Mouse (Mus musculus): ENCODE measurements at regions not wholly inside any gene's neighbourhood (a gene's known extent, or its start where the extent isn't known, plus 50 kb on each side); places are given as distances from the start of the nearest gene placed in this dataset.
"Not testable (repeated sequence)": the region's sequence is repeated elsewhere in the genome, so short reads cannot be mapped to it uniquely, and the experiment has no call there.

DNA sequence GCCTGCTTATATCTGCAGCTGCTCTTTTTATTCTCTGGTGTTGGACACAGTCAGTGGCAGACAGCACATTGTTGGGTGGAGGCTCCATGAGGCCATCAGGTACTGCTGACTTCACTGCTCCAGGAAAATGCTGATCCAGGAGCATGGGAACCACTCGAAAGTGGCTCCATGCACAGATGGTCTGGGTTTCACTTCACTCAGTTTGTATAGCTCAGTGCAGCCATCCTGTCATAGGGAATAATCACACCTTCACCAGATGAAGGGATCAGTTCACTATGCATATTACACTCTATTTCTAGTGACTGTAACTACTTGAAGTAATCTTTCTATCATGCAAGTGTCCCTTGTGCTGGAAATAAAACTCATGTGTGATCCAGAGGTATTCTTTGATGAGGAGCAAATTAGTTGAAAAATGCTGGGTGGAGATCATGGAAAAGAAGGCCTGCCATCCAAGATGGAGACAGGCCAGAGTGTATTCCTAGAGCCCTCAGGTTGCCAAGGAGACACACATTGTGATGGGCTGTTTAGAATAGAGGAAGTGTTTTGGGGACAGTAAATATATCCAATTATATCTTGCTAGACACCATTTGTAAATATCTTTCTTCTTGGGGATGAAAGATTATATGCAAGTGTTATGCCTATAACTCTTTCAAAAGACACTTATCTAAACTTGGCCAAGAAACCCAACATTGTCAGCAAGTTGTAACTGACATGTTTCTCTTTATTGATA is 103.7 kb upstream of the Arhgap42 start:
- Histone ChIP-seq H3K4me3 (ENCODE audit: insufficient read depth, low read depth, low read length) (no peak overlapping the region), H3K4me1 (ENCODE audit: control insufficient read depth, insufficient read depth, low read length) (no peaks in the 10 kb centered on the region), H3K36me3 (ENCODE audit: control insufficient read depth, insufficient read depth, low read length) (no peaks in the 10 kb centered on the region), H3K27me3 (replicated peaks; ENCODE audit: control insufficient read depth, insufficient read depth, low read length) (no peaks in the 10 kb centered on the region), H3K27ac (ENCODE audit: insufficient read depth, low read depth, low read length) (no peak overlapping the region)
- 67% methylated on average over 1 of the region's 1 CpGs for WGBS
- TF ChIP-seq POLR2A (IDR thresholded peaks at IDR 0.05; ENCODE audit: low read depth, low read length), result no peak
- no peak for TF ChIP-seq CTCF (conservative IDR thresholded peaks at IDR 0.05; ENCODE audit: insufficient read depth, insufficient read length, low read depth, low read length)
- DNase-seq, result no peak

DNA sequence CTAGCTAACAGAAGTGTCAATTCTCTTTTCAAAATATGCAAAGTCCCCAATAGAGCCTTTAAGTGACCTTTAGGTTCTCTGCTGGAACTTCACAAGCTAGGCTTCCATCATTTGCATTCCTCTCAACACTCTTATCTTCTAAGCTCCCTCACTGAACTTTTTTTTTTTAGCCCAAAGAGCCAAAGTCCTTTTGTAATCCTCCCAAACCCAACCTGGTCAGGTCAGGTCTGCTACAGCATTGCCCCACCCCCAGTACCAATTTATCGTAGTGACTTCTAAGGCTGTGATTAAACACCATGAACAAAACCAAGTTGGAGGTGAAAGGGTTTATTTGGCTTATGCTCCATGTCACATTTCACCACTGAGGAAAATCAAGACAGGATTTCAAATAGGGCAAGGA is 79.7 kb upstream of the Arhgap42 start:
- Histone ChIP-seq H3K27ac (ENCODE audit: insufficient read depth, low read depth, low read length) (no peak overlapping the region), H3K36me3 (ENCODE audit: control insufficient read depth, insufficient read depth, low read length) (no peaks in the 10 kb centered on the region), H3K27me3 (replicated peaks; ENCODE audit: control insufficient read depth, insufficient read depth, low read length) (no peaks in the 10 kb centered on the region), H3K4me3 (ENCODE audit: insufficient read depth, low read depth, low read length) (no peak overlapping the region), H3K4me1 (ENCODE audit: control insufficient read depth, insufficient read depth, low read length) (no peaks in the 10 kb centered on the region)
- 62% methylated on average over 1 of the region's 1 CpGs for WGBS
- TF ChIP-seq POLR2A (IDR thresholded peaks at IDR 0.05; ENCODE audit: low read depth, low read length) (no peak), CTCF (conservative IDR thresholded peaks at IDR 0.05; ENCODE audit: insufficient read depth, insufficient read length, low read depth, low read length) (no peak)
- no peak for DNase-seq

- Histone ChIP-seq H3K36me3 (ENCODE audit: control insufficient read depth, insufficient read depth, low read length) (no peaks in the 10 kb centered on the region), H3K4me3 (ENCODE audit: insufficient read depth, low read depth, low read length) (no peak overlapping the region), H3K4me1 (ENCODE audit: control insufficient read depth, insufficient read depth, low read length) (no peaks in the 10 kb centered on the region), H3K27ac (ENCODE audit: insufficient read depth, low read depth, low read length) (no peak overlapping the region), H3K27me3 (replicated peaks; ENCODE audit: control insufficient read depth, insufficient read depth, low read length) (no peaks in the 10 kb centered on the region)
- no peak for DNase-seq
- WGBS, result 85% methylated on average over 4 of the region's 4 CpGs
- TF ChIP-seq POLR2A (IDR thresholded peaks at IDR 0.05; ENCODE audit: low read depth, low read length), result no peak
- no peak for TF ChIP-seq CTCF (conservative IDR thresholded peaks at IDR 0.05; ENCODE audit: insufficient read depth, insufficient read length, low read depth, low read length)
Measured at GRCm38 (mm10) chr9:9316021-9316420, 77.1 kb upstream of the Arhgap42 start.

DNA sequence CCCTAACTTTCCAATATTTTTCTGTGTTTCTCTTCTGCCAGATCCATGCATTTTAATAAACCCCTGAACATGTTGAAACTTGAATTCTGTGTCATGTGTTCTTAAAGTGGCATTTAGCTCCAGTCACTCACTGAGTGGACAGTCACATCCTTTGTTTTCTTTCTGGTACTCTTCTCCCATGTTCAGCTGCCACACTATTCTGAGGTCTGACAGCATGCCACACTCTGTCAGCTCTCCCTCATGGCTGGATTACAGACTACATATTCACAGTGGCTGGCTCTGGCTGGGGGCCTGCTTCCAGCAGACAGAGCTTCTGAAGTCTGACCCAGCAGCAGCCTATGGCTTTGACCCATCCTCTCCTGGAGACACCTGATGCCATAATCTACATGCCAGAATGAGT is 73.4 kb upstream of the Arhgap42 start:
- H3K27me3 ChIP-seq (replicated peaks; ENCODE audit: control insufficient read depth, insufficient read depth, low read length), result no peaks in the 10 kb centered on the region
- TF ChIP-seq CTCF (conservative IDR thresholded peaks at IDR 0.05; ENCODE audit: insufficient read depth, insufficient read length, low read depth, low read length) (no peak), POLR2A (IDR thresholded peaks at IDR 0.05; ENCODE audit: low read depth, low read length) (no peak)
- no peak for DNase-seq
- H3K36me3 ChIP-seq (ENCODE audit: control insufficient read depth, insufficient read depth, low read length), result no peaks in the 10 kb centered on the region
- no peak overlapping the region for H3K4me3 ChIP-seq (ENCODE audit: insufficient read depth, low read depth, low read length)
- no peaks in the 10 kb centered on the region for H3K4me1 ChIP-seq (ENCODE audit: control insufficient read depth, insufficient read depth, low read length)
- no peak overlapping the region for H3K27ac ChIP-seq (ENCODE audit: insufficient read depth, low read depth, low read length)

DNA sequence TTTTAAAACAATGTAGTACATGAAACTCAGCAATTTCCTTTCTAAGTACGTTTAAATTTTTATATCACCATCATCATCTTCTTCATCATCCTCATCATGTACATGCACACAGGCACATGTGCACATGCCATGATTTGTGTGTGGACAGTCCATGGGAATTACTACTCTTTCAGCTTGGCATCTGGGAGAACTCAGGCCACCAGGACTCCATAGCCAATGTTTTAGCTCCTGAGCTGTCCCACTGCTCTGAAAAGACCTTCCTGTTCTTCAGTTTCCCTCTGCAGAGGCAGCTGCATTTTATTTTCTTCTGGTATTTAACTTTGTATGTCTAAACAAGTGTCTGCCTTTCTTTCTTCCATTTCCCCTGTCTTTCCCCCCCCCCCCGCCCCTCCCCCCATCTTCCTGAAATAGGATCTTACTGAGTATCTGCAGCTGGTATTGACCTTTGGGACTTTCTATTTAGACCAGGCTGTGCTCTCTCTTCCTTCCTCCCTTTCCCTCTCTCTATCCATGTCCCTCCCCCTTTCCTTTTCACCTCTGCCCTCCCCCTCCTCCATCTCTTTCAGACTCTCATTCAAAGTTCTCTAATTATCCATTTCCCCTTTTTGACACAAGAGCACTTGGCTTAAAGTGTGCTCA is 72.8 kb upstream of the Arhgap42 start:
- no peaks in the 10 kb centered on the region for H3K4me1 ChIP-seq (ENCODE audit: control insufficient read depth, insufficient read depth, low read length)
- no peak overlapping the region for H3K4me3 ChIP-seq (ENCODE audit: insufficient read depth, low read depth, low read length)
- DNase-seq, result no peak
- no peaks in the 10 kb centered on the region for H3K36me3 ChIP-seq (ENCODE audit: control insufficient read depth, insufficient read depth, low read length)
- no peak for TF ChIP-seq POLR2A (IDR thresholded peaks at IDR 0.05; ENCODE audit: low read depth, low read length)
- TF ChIP-seq CTCF (conservative IDR thresholded peaks at IDR 0.05; ENCODE audit: insufficient read depth, insufficient read length, low read depth, low read length), result no peak
- no peak overlapping the region for H3K27ac ChIP-seq (ENCODE audit: insufficient read depth, low read depth, low read length)
- no peaks in the 10 kb centered on the region for H3K27me3 ChIP-seq (replicated peaks; ENCODE audit: control insufficient read depth, insufficient read depth, low read length)
- WGBS, result 85% methylated on average over 1 of the region's 2 CpGs

- H3K27ac ChIP-seq (ENCODE audit: insufficient read depth, low read depth, low read length); H3K27me3 ChIP-seq (replicated peaks; ENCODE audit: control insufficient read depth, insufficient read depth, low read length); H3K36me3 ChIP-seq (ENCODE audit: control insufficient read depth, insufficient read depth, low read length); H3K4me3 ChIP-seq (ENCODE audit: insufficient read depth, low read depth, low read length); H3K4me1 ChIP-seq (ENCODE audit: control insufficient read depth, insufficient read depth, low read length); DNase-seq: not testable (repeated sequence)
- WGBS, result 87% methylated on average over 6 of the region's 6 CpGs
Measured at GRCm38 (mm10) chr9:9311040-9311583, 72.2 kb upstream of the Arhgap42 start.

DNA sequence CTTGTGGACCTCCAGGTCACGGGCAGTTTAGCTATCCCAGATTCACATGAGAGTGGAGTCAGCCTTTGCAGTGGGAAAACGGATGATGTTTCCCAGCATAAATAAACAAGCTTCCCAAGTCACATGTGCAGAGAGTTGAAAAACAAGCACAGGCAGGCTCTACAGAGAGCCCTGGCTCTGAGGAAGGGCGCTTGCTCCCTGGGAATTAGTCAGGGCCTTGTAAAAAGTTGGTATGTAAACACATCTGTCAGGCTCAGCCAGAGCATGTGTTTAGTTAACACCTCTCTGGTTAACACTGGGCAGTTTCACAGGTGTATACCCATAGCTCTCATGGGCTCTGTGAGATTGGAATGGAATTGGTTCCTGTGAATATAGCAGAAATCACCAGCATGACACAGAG is 51.9 kb upstream of the Arhgap42 start:
- Histone ChIP-seq H3K27ac (ENCODE audit: insufficient read depth, low read depth, low read length) (no peak overlapping the region), H3K4me3 (ENCODE audit: insufficient read depth, low read depth, low read length) (no peak overlapping the region), H3K27me3 (replicated peaks; ENCODE audit: control insufficient read depth, insufficient read depth, low read length) (no peaks in the 10 kb centered on the region), H3K4me1 (ENCODE audit: control insufficient read depth, insufficient read depth, low read length) (no peaks in the 10 kb centered on the region), H3K36me3 (ENCODE audit: control insufficient read depth, insufficient read depth, low read length) (no peaks in the 10 kb centered on the region)
- no peak for DNase-seq
- WGBS, result 37% methylated on average over 3 of the region's 3 CpGs
- TF ChIP-seq CTCF (conservative IDR thresholded peaks at IDR 0.05; ENCODE audit: insufficient read depth, insufficient read length, low read depth, low read length) (no peak), POLR2A (IDR thresholded peaks at IDR 0.05; ENCODE audit: low read depth, low read length) (no peak)
